Mouse (Mus musculus) heart, embryonic 15.5 days (tissue): ENCODE measurements around the gene Tab1. TPM values are rescaled to one million over a fixed set of nuclear protein-coding genes. Genes with fewer than 3 reads are reported as not detected.

Experiments
- ATAC-seq: fragments of 200-750 bp; cut with Nextera tagmentation; replicated peaks from 2 replicates; pipeline ENCODE4 v1.8.0; 2017; ENCODE audit warnings: low read depth, moderate TSS enrichment; ENCODE audit not compliant: insufficient number of reproducible peaks, insufficient read depth, low FRiP score
- H3K27ac ChIP-seq: fragments of 300-500 bp; sonication (generic); 2 replicates; pipeline ENCODE4 v1.5.1; 2015; ENCODE audit warnings: mild to moderate bottlenecking, inconsistent platforms
- H3K27me3 ChIP-seq: fragments of 300-500 bp; sonication (generic); 2 replicates; pipeline ENCODE4 v1.6.1; 2015; ENCODE audit warnings: inconsistent platforms
- H3K36me3 ChIP-seq: fragments of 300-500 bp; sonication (generic); 2 replicates; pipeline ENCODE4 v1.6.1; 2015; ENCODE audit warnings: mild to moderate bottlenecking, inconsistent platforms
- H3K4me1 ChIP-seq: fragments of 300-500 bp; sonication (generic); replicated peaks from 2 replicates; pipeline ENCODE4 v1.6.1; 2015; ENCODE audit warnings: inconsistent platforms
- H3K4me2 ChIP-seq: fragments of 300-500 bp; sonication (generic); 2 replicates; pipeline ENCODE4 v1.6.1; 2015; ENCODE audit warnings: inconsistent platforms, mild to moderate bottlenecking, moderate library complexity
- H3K4me3 ChIP-seq: fragments of 300-500 bp; sonication (generic); 2 replicates; pipeline ENCODE4 v1.5.1; 2015; ENCODE audit warnings: mild to moderate bottlenecking, inconsistent platforms
- H3K9ac ChIP-seq: fragments of 300-500 bp; sonication (generic); 2 replicates; pipeline ENCODE4 v1.6.1; 2015; ENCODE audit warnings: mild to moderate bottlenecking, inconsistent platforms
- H3K9me3 ChIP-seq: fragments of 300-500 bp; sonication (generic); replicated peaks from 2 replicates; pipeline ENCODE4 v1.6.1; 2016; ENCODE audit warnings: inconsistent platforms
- WGBS: fragments of 180-500 bp; shearing (Covaris S2); methylation state at CpG from one replicate; pipeline ENCODE4 v1.1.7; 2015; ENCODE audit warnings: mixed read lengths; 5-methylcytosine and 5-hydroxymethylcytosine counted together
- polyA plus RNA-seq: library from polyadenylated mRNA; unstranded; fragments of >200 nt; fragmentation: Nextera tagmentation; extraction: Ambion mirVana; gene quantifications from 2 replicates; pipeline ENCODE4 v1.2.1, GENCODE M21; 2015

Tab1 gene
- polyA plus RNA-seq, 1 experiment from 2014 or later = 25.0 TPM

- peaks cover 10% of the 10 kb centered on the region; the same call in 1 of the 2 replicates for H3K4me1 ChIP-seq
- no peak overlapping the region for H3K9ac ChIP-seq
- no peak overlapping the region for H3K4me2 ChIP-seq
- no peak overlapping the region for H3K27ac ChIP-seq
- H3K27me3 ChIP-seq = no peaks in the 10 kb centered on the region
- peaks cover 70% of the 10 kb centered on the region for H3K36me3 ChIP-seq
- 89% methylated on average over 8 of the region's 8 CpGs for WGBS
- no peak for ATAC-seq
- no peak overlapping the region for H3K4me3 ChIP-seq
- H3K9me3 ChIP-seq = no peaks in the 10 kb centered on the region
These were observed 22.8 kb downstream of the Tab1 start for GRCm38 (mm10) chr15:80155707-80156106.

DNA sequence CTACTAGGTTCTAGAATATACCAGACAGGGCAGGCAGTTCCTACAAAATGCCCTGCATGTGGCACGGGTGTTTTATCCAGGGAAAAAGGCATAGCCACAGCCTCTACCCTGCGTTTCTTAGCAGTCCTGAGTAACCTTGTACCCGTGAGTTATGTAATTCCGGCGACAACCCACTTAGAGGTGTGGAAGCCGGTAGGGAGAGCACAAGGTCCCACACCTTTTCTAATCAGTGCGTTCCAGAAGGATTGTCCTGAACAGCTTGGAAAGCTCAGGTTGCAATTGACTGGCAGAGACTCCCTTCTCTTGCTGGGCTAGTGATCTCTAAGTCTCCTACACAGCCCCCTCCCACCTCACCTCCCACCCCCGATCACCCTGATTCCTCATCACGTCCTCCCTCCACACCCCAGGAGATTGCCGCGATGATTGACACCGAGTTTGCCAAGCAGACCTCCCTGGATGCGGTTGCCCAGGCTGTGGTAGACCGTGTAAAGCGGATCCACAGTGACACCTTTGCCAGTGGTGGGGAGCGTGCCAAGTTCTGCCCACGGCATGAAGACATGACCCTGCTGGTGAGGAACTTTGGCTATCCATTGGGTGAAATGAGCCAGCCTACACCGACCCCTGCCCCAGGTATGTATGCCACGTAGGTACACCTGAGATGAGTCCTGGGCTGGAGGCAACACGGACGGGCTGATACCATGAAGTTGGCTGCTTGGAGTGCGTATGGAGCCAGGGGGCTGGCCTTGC is 24.4 kb downstream of the Tab1 start:
- Histone ChIP-seq H3K9ac (no peak overlapping the region), H3K27ac (no peak overlapping the region), H3K36me3 (peaks cover 78% of the 10 kb centered on the region), H3K4me1 (peaks cover 10% of the 10 kb centered on the region; the same call in 1 of the 2 replicates), H3K4me2 (no peak overlapping the region), H3K4me3 (no peak overlapping the region), H3K27me3 (no peaks in the 10 kb centered on the region), H3K9me3 (no peaks in the 10 kb centered on the region)
- WGBS = 87% methylated on average over 22 of the region's 22 CpGs
- ATAC-seq = no peak

DNA sequence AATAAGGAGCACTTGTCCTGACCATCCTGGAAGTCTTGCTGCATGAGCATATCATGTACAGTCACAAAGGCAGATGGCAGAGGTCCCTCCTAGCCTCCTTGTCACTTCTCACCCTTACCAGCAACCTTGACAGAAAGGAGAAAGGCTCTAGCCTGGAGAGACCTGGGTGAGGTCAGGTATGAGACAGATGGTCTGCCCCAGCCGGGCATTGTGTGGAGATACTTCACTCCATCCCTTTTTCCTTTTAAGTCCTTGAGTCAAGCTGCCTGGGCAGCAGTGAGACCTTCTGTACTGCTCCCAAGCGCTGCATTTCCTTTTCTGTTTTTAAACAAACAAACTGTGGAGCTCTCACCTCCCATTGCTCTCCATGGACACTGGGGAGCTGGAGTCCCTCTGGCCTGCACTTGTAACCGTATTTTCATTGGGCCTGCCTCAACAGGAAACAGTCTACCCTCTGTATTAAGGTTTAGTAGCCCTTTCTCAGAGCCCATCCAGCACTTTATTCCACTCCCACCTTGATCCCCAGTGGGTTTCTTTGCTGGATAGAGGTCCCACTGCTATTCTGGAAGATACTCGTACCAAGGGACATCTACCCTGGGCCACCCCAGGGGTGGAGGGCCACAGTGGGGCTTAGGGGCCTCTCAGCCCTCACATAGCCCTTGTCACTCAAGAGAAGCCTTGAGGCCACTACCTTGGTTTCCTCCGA is 25.2 kb downstream of the Tab1 start:
- H3K27ac ChIP-seq = no peak overlapping the region

DNA sequence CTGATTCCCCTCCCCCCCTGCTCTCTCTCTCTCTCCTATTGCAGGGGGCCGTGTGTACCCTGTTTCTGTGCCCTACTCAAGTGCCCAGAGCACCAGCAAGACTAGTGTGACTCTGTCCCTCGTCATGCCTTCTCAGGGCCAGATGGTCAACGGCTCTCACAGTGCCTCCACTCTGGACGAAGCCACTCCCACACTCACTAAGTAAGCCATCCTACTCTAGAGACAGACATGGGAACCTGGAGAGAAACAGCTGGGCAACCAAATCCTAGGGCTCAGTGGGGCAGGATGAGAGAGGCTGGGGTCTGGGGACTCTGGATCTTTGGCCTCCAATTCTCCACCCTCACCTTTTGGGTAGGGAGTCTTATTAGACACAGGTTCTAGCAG is 25.8 kb downstream of the Tab1 start:
- WGBS = 39% methylated on average over 4 of the region's 4 CpGs
- Histone ChIP-seq H3K4me3 (no peak overlapping the region), H3K36me3 (peaks cover 78% of the 10 kb centered on the region), H3K4me1 (peaks cover 13% of the 10 kb centered on the region), H3K27me3 (no peaks in the 10 kb centered on the region), H3K4me2 (no peak overlapping the region), H3K9me3 (no peaks in the 10 kb centered on the region), H3K27ac (peak overlapping the region; percentile 29; the same call in 1 of the 2 replicates), H3K9ac (no peak overlapping the region)
- no peak for ATAC-seq

More for the DNA sequence above, 25.2 kb downstream of the Tab1 start:
- no peak overlapping the region for H3K4me3 ChIP-seq
- H3K4me1 ChIP-seq = peaks cover 8% of the 10 kb centered on the region; the same call in 1 of the 2 replicates
- ATAC-seq = no peak
- no peaks in the 10 kb centered on the region for H3K27me3 ChIP-seq
- no peak overlapping the region for H3K4me2 ChIP-seq
- H3K9ac ChIP-seq = no peak overlapping the region
- 69% methylated on average over 5 of the region's 5 CpGs for WGBS
- peaks cover 78% of the 10 kb centered on the region for H3K36me3 ChIP-seq
- H3K9me3 ChIP-seq = no peaks in the 10 kb centered on the region

DNA sequence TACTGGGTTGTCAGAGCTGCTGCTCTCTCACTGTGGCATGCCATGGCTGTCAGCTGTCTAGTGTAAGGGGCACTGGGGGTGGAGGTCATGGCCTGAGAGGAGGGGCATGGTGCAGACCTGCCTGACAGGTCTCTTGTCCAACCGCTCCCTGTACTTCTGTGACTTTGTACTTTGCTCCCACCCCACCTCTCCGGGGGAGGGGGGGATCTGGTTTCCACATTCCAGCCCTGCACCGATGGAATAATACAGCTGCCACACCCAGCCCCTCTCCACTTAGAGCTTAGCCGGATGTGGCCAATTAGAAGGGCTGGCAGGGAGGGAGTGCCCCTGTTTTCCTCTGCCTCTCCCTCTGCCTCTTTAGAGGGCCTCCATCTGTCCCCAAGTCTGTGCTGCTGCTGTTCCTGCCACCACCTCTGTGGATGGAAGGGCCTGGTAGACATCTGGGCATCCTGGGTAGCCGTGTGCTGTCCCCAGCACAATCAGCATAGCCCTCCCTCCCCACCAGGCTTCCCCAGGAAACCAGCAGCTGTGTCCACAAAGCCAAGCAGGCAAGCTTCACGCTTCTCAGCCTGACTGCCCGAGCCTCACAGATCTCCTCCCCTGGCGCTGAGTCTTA is 26.5 kb downstream of the Tab1 start:
- no peak overlapping the region for H3K9ac ChIP-seq

DNA sequence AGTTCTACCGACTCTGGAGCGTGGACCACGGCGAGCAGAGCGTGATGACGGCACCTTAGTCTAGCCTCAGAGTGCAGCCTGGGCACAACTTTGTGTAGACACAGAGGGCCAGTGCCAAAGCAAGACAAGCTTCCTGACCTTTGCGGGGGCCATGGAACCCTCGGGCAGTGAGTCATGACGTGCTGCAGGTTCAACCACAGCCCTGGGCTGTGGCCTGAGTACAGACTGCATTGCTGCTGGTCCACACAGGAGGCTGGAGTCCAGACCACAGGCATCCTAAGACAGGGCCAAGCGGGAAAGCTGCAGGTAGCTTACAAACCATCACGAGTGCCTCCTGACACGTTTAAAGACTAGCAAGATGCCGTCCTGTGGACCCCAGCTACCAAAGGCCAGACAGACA is 27.3 kb downstream of the Tab1 start:
- 87% methylated on average over 13 of the region's 13 CpGs for WGBS

More for the DNA sequence above, 26.5 kb downstream of the Tab1 start:
- H3K27me3 ChIP-seq = no peaks in the 10 kb centered on the region
- H3K36me3 ChIP-seq = peaks cover 71% of the 10 kb centered on the region
- H3K27ac ChIP-seq = peak overlapping the region; percentile 51
- H3K4me3 ChIP-seq = no peak overlapping the region
- H3K9me3 ChIP-seq = no peaks in the 10 kb centered on the region
- 33% methylated on average over 8 of the region's 8 CpGs for WGBS
- ATAC-seq = 0 out of 2 replicates have a peak, but pooled peaks have one; percentile 15
- peaks cover 13% of the 10 kb centered on the region for H3K4me1 ChIP-seq
- no peak overlapping the region for H3K4me2 ChIP-seq

DNA sequence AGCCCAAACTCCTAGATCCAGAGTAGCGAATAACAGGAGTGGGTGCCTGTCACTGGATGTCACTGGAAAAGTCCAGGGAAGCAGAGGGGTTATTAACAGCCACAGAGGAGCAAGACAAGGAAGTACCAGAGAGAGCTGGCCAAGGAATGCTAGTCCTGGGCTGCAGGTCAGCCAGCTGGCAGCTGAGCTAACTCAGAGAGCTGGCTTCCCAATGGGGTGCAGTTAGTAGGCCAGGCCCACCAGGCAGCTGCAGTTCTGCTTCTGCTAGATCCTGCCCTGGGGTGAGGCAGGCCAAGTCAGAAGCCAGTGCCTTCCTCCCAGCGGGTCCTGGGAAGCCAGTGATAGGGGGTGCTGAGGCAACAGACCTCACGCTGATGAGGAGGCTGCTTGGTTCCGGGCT is 27.8 kb downstream of the Tab1 start:
- H3K4me3 ChIP-seq = no peak overlapping the region
- H3K9ac ChIP-seq = no peak overlapping the region
- WGBS = 84% methylated on average over 4 of the region's 4 CpGs
- H3K27ac ChIP-seq = no peak overlapping the region
- peaks cover 58% of the 10 kb centered on the region for H3K36me3 ChIP-seq
- ATAC-seq = no peak
- H3K27me3 ChIP-seq = no peaks in the 10 kb centered on the region
- no peaks in the 10 kb centered on the region for H3K9me3 ChIP-seq
- H3K4me1 ChIP-seq = peaks cover 13% of the 10 kb centered on the region
- H3K4me2 ChIP-seq = no peak overlapping the region

More for the DNA sequence above, 27.3 kb downstream of the Tab1 start:
- Histone ChIP-seq H3K9ac (no peak overlapping the region), H3K4me1 (peaks cover 13% of the 10 kb centered on the region), H3K27ac (no peak overlapping the region), H3K36me3 (peaks cover 63% of the 10 kb centered on the region), H3K27me3 (no peaks in the 10 kb centered on the region), H3K9me3 (no peaks in the 10 kb centered on the region), H3K4me3 (no peak overlapping the region), H3K4me2 (no peak overlapping the region)
- ATAC-seq = no peak

DNA sequence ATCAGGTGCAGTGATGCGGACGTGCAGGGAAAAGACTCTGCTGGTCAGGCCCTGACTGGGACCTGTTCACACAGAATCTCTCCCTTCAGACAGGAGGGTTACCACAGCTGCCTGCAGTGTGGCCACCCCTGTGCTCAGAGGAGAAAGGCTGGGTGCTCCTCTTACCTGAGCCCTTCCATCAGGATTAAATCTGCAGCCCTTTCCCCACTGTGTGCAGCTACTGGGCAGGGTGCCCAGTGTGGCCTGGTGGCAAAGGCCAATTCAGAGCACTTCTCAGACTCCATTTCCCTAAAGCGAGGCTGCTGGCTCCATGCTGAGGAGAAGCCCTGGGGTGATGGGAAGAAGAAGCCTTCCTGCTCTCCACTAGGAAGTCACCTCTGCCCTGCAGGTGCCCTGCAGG is 28.3 kb downstream of the Tab1 start:
- Histone ChIP-seq H3K9ac (no peak overlapping the region), H3K4me2 (no peak overlapping the region), H3K4me1 (peaks cover 13% of the 10 kb centered on the region), H3K27ac (no peak overlapping the region), H3K36me3 (peaks cover 53% of the 10 kb centered on the region), H3K9me3 (no peaks in the 10 kb centered on the region), H3K27me3 (no peaks in the 10 kb centered on the region), H3K4me3 (no peak overlapping the region)
- WGBS = 91% methylated on average over 3 of the region's 3 CpGs
- ATAC-seq = no peak

DNA sequence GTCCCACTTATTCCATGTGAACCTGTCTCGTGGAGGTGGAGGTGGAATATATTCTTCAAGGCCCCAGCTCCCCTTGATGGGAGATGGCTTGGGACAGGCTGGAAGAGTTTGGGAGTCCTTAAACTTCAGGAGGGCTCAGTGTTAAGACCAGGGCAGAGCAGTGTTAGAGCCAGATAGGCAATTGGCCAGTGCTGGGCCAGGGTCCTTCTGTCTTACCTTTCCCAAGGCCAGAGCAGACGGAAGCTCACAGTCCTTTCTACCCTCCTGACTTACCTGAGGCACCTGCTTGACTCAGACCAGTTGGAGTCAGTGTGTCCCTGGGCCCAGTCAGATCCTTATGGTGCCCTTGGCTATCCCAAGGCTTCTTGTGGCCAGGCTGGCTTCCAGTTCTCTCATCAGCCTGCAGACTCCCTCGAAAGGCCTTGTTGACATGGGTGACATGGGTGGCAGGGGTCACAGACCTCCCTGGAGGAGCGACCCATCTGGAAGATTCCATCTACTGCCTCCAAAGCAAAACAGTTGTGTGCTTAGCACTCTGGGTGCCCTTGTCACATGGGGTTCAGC is 29.6 kb downstream of the Tab1 start:
- Histone ChIP-seq H3K4me3 (no peak overlapping the region), H3K9ac (no peak overlapping the region), H3K36me3 (peaks cover 46% of the 10 kb centered on the region), H3K27me3 (no peaks in the 10 kb centered on the region), H3K27ac (no peak overlapping the region), H3K9me3 (no peaks in the 10 kb centered on the region), H3K4me2 (no peak overlapping the region), H3K4me1 (peaks cover 13% of the 10 kb centered on the region)
- WGBS = 73% methylated on average over 4 of the region's 4 CpGs
- no peak for ATAC-seq

DNA sequence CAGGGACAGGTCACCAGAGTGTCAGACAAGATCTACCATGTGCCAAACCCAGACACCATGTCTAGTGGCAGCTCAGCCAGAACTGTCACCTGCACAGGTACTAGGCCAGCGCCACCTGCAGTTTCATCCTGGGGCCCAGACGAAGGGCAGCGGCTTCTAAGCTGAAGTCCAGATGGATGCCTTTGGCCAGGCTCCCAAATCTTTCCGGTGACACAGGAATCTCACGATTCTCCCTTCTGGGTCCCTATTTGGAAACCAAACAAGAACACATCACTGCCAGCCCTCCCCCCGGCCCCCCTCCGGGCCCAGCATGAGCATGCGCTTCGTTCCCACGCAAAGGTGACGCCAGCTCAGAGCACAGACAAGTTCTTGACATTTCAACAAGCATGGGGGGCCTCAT is 30.3 kb downstream of the Tab1 start:
- WGBS = 66% methylated on average over 11 of the region's 11 CpGs
- peaks cover 38% of the 10 kb centered on the region for H3K36me3 ChIP-seq
- H3K4me2 ChIP-seq = no peak overlapping the region
- H3K27me3 ChIP-seq = no peaks in the 10 kb centered on the region
- no peak overlapping the region for H3K9ac ChIP-seq
- no peak overlapping the region for H3K27ac ChIP-seq
- no peaks in the 10 kb centered on the region for H3K9me3 ChIP-seq
- peaks cover 13% of the 10 kb centered on the region for H3K4me1 ChIP-seq
- no peak overlapping the region for H3K4me3 ChIP-seq
- ATAC-seq = no peak

DNA sequence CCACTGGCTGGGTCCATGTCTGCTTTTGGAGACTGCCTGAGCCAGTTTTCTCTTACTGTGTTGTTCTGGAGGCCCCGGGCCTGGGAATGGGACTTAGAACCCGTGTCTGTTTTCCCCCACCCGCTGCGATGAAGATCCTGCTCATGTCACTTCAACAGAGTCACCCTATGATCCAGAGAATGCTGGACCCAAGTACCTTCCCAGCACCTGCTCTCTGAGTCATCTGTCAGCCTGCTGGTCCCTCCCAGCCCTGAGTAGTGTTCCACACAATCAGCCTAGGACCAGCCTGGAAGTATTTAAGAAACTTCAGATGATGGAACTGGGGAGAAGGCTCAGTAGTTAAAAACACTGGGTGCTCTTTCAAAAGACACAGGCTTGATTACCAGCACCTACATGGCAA is 30.8 kb downstream of the Tab1 start:
- peaks cover 35% of the 10 kb centered on the region for H3K36me3 ChIP-seq
- no peak for ATAC-seq
- no peaks in the 10 kb centered on the region for H3K27me3 ChIP-seq
- peaks cover 10% of the 10 kb centered on the region for H3K4me1 ChIP-seq
- H3K4me3 ChIP-seq = no peak overlapping the region
- 80% methylated on average over 4 of the region's 4 CpGs for WGBS
- no peak overlapping the region for H3K27ac ChIP-seq
- no peak overlapping the region for H3K9ac ChIP-seq
- H3K9me3 ChIP-seq = no peaks in the 10 kb centered on the region
- no peak overlapping the region for H3K4me2 ChIP-seq
